Mouse (Mus musculus): ENCODE results near the gene Tubb2a.

DNA sequence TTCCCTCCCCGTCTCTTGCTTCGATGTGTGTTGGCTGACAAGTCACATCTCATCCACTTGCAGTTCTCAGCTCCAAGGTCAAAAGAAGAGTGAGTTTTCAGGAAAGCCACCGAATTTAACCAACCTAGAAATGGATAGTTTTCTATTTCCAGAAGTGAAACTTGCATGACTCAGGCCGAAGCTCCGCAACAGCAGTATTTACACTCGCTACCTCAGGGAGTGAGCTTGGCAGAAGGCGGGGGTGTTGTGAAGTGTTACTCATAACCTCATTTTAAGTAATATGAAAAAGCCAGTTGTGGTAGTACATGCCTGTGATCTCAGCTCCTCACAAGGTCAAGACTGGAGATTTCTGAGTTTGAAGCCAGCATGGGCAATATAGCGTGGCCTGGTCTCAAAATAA is 27.3 kb downstream of the Tubb2a start:
- no peak for TF ChIP-seq POLR2A (IDR thresholded peaks at IDR 0.05; ENCODE audit: borderline replicate concordance, extremely low read depth, insufficient read depth, insufficient read length, poor library complexity, severe bottlenecking)
- TF ChIP-seq CTCF (IDR thresholded peaks at IDR 0.05; ENCODE audit: borderline replicate concordance, extremely low read depth, insufficient read depth, insufficient read length), result no peak

Data from brain, embryonic 14.5 days (tissue).